Mouse (Mus musculus): ENCODE data around the gene Kcns1.

- no peak for TF ChIP-seq ZNF384 (IDR thresholded peaks at IDR 0.05; ENCODE audit: low read depth, low read length)
- no peak for TF ChIP-seq CHD2 (IDR thresholded peaks at IDR 0.05; ENCODE audit: low read depth, low read length)
Measured at GRCm38 (mm10) chr2:164144541-164144940, 26.4 kb downstream of the Kcns1 start.

Measured in ES-E14 (cell line).